Mouse (Mus musculus): ENCODE results near the gene Rtf2.

Gene Rtf2

GRCm38 (mm10) chr2:172496736-172497345, 56.5 kb downstream of the Rtf2 start:
- peak; percentile 27 for DNase-seq

- DNase-seq, result no peak
Observed at GRCm38 (mm10) chr2:172498823-172499222, 58.5 kb downstream of the Rtf2 start.

- DNase-seq, result no peak
Observed at GRCm38 (mm10) chr2:172500752-172501316, 60.5 kb downstream of the Rtf2 start.

- no peak for DNase-seq
Observed at GRCm38 (mm10) chr2:172501341-172501740, 61.0 kb downstream of the Rtf2 start.

- no peak for DNase-seq
Observed at GRCm38 (mm10) chr2:172502168-172502567, 61.8 kb downstream of the Rtf2 start.

GRCm38 (mm10) chr2:172506121-172506520, 65.8 kb downstream of the Rtf2 start:
- DNase-seq, result peak; percentile 62

GRCm38 (mm10) chr2:172510056-172510712, 69.8 kb downstream of the Rtf2 start:
- DNase-seq, result no peak

GRCm38 (mm10) chr2:172510899-172511298, 70.5 kb downstream of the Rtf2 start:
- DNase-seq, result no peak

GRCm38 (mm10) chr2:172516407-172516992, 76.1 kb downstream of the Rtf2 start:
- DNase-seq, result no peak

Measured in kidney, adult 9 months (tissue).